Mouse (Mus musculus): ENCODE measurements around the gene Zbtb17. TPM values are rescaled to one million over a fixed set of nuclear protein-coding genes. Genes with fewer than 3 reads are reported as not detected.

Zbtb17 gene
- total RNA-seq, 2 experiments from 2014 or later = 41.1 to 42.4 TPM

DNA sequence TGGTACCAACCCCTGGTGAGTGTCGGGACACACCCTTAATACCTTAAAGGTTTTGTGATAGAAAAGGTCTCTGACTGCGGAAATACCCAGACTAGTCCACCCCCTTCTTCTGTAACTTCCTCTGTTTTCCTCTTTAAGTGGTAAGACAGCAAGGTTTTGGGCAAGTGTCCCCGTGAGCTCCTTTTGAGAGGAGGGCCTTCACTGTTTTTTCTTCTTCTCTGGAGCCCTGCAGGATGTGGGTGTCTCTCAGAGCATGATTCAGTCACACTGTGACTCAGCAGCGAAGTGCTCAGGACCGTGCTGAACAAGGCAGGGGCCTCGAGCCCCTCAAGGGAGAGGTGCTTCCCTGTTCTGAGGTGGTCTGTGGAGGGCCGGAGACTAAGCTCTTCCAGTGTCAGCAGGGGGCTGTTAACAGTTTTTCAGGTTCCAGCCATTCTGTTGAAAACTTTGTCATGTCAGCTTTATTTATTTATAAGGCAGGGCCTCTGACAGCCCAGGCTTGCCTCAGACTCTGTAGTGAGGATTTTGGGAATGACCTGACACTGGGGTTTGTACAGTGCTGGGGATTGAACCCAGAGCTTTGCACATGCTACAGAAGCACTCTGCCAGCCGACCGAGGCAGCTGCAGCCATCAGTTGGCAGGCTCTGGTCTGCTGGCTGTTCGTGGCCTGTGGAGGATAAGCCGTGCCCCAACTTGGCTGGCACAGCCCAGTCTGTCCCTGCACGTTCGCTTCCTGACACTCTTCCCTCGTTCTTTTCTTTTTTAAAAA, 10.3 kb downstream of the Zbtb17 start:
- DNase-seq (ENCODE audit: low spot score in 2 of 2) = peak in 1 of 2 experiments; percentile 58
- intact Hi-C loops (cut with DNase I) = no loop called here

DNA sequence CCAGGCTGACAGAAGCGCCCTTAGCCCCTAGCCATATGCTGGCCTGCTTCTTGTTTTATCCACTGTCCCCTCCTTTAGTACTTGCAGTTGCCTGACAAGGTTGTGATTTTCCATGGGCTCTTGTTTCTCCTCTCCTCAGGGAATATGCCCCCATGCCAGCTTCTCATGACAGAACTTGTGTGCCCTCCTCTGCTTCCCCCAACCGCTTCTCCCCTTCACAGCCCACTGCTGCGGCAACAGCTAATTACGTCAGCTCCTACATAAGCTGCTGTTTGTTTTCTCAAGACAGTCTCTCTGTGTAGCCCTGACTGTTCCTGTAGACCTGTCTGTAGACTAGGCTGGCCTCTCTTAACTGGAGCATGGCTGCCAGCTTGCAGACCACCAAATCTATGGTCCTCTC, 11.1 kb downstream of the Zbtb17 start:
- intact Hi-C loops (cut with DNase I) = no loop called here
- no peak for DNase-seq (ENCODE audit: low spot score in 2 of 2)

DNA sequence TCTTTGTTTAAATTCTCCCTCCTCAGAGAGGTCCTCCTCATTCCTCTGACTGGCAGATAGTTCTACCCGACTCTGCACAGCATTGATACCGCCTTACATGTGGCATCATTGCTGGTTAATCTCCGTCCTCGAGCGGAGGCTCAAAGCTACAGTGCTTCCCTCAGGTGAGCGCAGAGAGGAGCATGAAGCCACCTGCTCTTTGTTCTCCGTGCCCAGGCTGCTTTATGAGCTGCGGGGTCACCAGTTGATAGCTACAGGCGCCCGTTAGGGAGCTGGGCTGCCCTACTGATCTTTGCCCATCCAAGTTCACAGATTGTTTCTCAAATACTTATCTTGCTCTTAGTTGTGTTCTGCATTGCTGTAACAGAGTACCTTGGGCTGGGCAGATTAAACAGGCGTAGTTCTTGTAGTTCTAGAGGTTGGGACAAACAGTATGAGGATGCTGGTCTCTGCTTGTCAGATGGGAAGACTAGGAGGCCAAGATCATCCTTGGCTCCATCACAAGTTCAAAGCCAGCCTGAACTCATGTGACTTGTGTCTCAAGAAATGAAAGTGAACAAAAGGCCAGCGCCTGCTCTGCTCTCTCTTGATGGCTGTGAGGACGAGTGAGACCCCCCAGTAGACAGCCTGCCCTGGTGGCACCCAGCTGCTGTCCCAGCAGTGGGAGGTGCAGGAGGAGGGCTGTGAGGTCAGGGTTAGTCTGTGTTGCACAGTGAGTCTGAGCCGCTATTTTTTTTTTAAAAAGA, 11.9 kb downstream of the Zbtb17 start:
- intact Hi-C loops (cut with DNase I) = no loop called here

DNA sequence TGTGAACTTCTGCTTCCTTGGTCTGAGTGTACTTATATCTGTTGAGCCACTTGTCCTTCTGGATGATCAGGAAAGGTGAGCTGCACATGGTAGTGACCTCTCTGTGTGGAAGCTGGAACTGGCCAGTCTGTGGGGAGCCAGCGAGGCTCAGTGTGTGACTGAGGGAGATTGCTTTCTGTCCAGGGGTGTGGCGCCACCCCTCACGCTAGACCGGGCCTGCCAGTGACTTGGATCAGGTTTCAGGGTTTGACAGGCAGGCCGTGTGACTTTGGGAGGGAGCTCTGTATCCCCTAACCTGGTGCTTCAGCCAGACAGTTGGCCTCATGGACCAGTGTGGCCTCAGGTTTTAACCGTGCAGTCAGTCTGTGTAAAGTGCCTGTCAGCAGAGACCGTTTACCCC, 13.8 kb downstream of the Zbtb17 start:
- no peak for DNase-seq (ENCODE audit: low spot score in 2 of 2)
- intact Hi-C loops (cut with DNase I) = no loop called here

More for the DNA sequence above, 11.9 kb downstream of the Zbtb17 start:
- no peak for DNase-seq (ENCODE audit: low spot score in 2 of 2)

DNA sequence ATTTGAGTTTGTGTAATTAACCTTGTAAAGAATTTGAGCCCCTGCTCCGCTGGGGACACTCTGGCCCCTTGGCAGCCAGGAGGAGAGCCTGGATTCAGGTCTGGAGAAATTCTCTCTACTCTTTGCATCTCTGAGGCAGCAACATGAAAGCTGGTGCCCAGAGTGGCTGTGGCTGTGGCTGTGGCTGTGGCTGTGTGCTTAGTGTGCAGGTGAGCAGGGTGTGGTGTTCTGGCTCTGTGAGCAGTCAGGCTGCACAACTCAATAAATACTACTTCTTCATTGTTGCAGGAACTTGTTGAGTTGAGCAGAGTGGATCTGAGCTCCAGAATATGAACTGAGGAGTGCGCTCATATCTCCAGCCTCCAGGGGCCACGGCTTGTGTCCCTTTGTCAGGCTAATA, 14.4 kb downstream of the Zbtb17 start:
- intact Hi-C loops (cut with DNase I) = no loop called here
- DNase-seq (ENCODE audit: low spot score in 2 of 2) = no peak

DNA sequence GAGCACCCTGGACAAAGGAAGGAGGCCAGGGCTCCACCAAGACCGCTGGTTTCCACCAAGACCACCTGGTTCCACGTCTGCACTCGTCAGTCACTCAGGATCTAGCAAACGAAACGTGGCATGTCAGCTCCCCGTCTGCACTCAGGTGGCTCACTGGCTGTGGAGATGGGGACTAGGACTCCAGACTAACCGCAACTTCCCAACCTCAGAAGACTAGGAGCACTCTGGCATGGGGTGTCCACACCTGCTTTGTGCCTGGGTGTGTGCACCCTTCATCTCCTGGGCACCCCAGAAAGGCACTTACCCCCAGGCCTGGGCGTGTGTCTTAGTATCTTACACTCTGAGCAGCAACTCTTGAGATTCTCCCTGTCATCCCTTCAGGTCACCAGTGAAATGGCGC, 15.3 kb downstream of the Zbtb17 start:
- intact Hi-C loops (cut with DNase I) = no loop called here
- DNase-seq (ENCODE audit: low spot score in 2 of 2) = no peak

DNA sequence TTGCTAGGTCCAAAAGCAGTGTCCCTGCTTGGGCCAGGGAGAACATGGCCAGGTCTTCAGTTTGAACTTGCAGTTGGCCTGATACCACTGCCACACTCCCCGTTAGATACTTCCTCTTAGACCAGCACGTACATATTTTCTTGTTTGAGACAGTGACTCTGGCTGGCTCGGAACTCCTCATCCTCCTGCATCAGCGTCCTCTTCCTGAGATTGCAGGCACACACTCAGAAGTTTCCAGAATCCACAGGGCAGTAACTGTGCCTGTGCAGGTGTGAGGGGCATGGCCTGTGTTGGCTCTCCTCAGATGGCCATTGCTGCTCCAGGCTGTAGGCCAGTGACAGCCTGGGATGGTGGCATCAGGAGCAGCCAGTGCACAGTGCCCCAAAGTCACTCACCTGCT, 16.0 kb downstream of the Zbtb17 start:
- intact Hi-C loops (cut with DNase I) = no loop called here
- DNase-seq (ENCODE audit: low spot score in 2 of 2) = no peak

DNA sequence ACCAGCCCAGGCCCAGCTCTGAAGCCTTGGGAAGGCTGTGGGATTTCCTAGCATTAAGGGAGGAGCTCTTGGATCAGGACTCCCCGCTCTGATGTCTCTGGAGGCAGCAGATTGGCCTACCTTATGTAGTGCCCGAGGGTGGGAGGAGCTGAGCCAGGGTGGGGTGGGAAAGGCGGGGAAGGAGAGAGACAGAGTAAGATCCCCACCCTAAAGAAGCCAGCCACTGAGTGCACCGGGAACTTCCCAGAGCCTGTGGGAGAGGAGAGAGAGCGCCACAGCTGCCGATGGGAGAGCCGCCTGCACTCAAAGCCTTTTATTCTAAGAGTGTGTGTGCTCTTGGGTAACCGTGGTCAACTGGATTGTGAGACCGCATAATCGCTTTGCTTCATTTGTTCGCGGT, 16.6 kb downstream of the Zbtb17 start:
- DNase-seq (ENCODE audit: low spot score in 2 of 2) = no peak

DNA sequence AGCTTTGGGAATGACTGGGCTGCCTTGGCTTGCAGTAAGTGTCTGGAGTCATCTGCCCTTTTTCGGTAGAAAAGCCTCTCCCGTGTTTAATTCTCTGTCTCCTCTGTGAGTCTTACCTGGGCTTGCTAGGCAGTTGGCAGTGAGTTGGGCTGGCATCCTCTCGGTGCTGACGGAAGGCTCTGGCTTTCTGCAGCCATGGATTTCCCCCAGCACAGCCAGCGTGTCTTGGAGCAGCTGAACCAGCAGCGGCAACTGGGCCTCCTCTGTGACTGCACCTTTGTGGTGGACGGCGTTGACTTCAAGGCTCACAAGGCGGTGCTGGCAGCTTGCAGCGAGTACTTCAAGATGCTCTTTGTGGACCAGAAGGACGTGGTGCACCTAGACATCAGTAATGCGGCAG, 17.1 kb downstream of the Zbtb17 start:
- intact Hi-C loops (cut with DNase I) = no loop called here
- DNase-seq (ENCODE audit: low spot score in 2 of 2) = no peak

More for the DNA sequence above, 16.6 kb downstream of the Zbtb17 start:
- intact Hi-C loops (cut with DNase I) = no loop called here

DNA sequence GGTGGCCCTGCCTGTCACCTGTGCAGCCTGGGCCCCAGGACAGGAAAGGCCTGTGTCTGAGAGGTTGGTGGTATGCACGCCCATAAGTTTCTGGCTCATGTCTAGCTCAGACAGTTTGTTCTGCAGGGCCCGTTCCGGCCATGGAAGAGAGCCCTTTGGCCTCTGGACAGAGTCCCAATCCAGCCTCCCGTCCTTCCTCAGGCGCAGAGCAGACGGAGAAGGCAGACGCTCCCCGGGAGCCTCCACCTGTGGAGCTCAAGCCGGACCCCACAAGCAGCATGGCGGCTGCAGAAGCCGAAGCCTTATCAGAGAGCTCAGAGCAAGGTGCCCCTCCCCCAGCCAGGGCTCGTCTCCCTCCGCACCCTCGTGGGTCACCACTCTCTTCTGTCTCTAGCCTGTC, 19.0 kb downstream of the Zbtb17 start:
- intact Hi-C loops (cut with DNase I) = no loop called here

DNA sequence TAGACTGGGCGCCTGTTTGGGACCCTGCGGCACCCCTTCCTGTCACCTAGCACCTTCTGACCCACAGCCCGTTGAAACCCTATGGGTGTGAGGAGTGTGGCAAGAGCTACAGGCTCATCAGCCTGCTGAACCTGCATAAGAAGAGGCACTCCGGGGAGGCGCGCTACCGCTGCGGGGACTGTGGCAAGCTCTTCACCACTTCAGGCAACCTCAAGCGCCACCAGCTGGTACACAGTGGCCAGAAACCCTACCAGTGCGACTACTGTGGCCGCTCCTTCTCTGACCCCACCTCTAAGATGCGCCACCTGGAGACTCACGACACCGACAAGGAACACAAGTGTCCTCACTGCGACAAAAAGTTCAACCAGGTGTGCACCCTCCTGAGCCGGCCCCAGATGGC, 20.3 kb downstream of the Zbtb17 start:
- DNase-seq (ENCODE audit: low spot score in 2 of 2) = no peak
- intact Hi-C loops (cut with DNase I) = no loop called here

More for the DNA sequence above, 19.0 kb downstream of the Zbtb17 start:
- DNase-seq (ENCODE audit: low spot score in 2 of 2) = no peak

DNA sequence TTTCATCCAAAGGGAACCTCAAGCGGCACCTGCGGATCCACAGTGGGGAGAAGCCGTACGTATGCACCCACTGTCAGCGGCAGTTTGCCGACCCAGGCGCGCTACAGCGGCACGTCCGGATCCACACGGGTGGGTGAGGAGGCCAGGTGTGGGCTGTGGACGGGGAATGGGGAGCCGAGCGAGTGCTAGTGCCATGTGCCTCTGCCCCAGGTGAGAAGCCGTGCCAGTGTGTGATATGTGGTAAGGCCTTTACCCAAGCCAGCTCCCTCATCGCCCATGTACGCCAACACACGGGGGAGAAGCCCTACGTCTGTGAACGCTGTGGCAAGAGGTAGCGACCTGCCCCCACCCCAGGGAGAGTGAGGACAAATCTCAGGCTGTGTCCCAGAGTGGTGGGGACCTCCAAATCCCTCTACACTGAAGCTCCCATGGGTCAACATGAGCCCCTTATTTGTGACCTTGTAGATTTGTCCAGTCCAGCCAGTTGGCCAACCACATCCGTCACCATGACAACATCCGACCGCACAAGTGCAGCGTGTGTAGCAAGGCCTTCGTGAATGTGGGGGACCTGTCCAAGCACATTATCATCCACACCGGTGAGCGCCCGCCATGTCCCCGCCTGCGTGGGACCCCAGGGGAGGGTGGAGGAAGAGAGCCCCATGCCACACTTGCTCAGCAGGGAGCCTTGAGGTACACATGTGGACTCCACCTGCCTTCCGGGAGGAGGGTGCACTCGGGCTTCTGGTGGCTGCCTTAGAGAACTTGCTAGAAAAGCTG, 21.2 kb downstream of the Zbtb17 start:
- DNase-seq (ENCODE audit: low spot score in 2 of 2) = no peak
- intact Hi-C loops (cut with DNase I) = no loop called here

DNA sequence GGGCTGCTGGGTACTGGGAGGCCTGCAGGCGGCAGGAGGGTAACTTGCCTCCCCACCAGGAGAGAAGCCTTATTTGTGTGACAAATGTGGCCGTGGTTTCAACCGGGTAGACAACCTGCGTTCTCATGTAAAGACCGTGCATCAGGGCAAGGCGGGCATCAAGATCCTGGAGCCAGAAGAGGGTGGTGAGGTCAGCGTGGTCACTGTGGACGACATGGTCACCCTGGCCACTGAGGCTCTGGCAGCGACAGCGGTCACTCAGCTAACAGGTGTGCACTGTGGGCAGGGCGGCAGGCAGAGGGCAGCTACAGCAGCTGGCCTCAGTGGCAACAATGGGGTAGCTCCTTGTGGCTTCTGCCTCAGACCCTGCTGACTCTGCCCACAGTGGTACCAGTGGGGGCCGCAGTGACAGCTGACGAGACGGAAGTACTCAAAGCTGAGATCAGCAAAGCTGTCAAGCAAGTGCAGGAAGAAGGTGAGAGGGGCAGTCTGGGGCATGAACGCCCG, 21.9 kb downstream of the Zbtb17 start:
- intact Hi-C loops (cut with DNase I) = no loop called here
- no peak for DNase-seq (ENCODE audit: low spot score in 2 of 2)

DNA sequence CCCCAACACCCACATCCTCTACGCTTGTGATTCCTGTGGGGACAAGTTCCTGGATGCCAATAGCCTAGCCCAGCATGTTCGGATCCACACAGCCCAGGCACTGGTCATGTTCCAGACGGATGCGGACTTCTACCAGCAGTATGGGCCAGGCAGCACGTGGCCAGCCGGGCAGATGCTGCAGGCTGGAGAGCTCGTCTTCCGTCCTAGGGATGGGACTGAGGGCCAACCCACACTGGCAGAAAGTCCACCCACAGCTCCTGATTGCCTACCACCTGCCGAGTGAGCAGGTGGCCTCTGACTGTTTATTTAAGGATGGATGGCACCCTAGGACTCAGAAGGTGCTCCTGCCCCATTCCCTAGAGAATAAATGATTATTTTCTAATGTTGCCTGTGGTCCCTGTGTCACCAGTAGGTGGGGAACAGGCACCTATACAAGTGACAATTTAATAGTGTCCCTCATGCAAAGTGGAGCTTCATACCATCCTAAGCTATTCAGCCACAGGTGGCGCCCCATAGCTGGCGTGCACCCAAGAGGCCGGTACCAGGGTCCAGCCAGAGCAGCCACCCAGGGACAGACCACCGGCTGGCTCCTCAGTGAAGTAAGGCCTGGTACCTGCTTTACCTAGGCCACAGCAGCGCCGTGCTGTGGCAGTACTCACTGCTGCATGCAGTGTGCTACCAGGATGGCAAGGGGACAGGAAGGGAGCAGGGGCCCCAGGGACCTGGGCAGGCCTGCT, 22.6 kb downstream of the Zbtb17 start:
- no peak for DNase-seq (ENCODE audit: low spot score in 2 of 2)
- intact Hi-C loops (cut with DNase I) = no loop called here

DNA sequence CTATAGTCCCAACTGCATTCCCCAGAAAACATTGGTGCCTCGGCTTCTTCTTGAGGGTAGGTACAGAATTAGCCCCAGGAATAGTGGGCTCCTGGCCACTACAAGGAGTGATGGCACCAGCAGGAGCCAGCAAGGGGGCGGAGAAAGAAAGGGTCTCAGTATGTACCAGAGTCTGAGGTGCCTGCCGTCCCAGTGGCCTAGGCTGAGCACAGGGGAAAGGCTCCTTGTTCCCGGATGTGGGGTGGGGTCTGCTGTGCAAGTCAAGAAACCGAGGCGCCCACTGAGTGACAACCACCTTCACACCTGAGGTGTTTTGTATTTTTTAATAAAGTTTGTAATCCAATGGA, 23.1 kb downstream of the Zbtb17 start:
- intact Hi-C loops (cut with DNase I) = no loop called here
- DNase-seq (ENCODE audit: low spot score in 2 of 2) = no peak

DNA sequence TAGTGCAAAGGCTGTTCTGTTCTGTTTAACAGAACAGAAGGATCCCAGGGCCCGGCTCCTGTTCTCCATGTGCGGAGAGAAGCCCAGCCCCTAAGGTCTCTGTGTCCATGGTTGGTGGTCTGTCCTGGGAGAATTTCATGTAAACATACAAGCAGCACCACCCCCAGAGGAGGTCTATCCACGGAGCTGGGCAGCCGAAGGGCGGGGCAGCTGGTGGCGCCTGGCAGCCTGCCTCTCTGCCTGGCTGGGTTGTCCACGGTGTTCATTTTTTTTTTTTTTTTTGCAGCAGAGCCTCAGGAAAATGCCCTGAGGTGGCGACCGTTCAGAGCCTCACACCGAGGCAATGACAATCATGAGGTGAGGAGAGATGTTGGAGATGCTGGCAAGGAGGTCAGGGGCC, 24.1 kb downstream of the Zbtb17 start:
- intact Hi-C loops (cut with DNase I) = no loop called here
- DNase-seq (ENCODE audit: low spot score in 2 of 2) = no peak

DNA sequence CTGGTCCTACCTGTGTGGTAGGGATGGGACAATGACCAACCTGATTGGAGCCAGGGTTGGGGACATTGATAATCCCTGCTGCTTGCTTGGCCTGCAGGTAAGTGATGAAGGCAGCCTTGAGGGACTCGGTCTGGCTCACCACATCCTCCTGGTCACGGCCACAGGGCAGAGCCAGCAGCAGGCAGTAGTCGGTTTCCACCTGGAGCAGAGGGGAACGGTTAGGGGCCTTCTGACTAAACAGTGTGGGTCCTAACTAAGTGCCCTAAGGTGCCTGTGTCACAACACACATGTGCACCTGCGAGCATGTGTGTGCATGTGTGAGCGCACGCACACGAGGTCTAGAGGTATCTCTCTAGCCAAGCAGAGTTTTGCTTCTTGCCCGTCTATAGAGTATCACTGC, 24.9 kb downstream of the Zbtb17 start:
- DNase-seq (ENCODE audit: low spot score in 2 of 2) = no peak
- intact Hi-C loops (cut with DNase I) = no loop called here

DNA sequence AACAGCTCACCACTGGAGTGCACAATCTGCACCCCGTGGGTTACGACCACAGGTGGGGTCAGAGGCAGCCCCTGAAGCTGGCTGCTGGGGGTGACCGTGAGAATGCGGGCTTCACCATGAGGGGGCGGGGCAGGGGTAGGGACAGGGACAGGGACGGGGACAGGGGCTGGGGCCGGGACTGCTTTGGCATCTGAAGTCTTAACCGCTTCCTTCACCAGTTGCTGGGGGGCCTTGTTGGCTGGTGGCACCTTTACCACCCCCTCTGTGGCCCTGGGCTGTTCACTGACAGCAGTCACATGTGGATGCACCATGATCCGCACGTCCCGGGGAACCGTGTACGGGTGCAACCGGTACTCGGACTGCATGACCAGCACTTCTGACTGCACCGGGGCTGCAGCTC, 27.0 kb downstream of the Zbtb17 start:
- no peak for DNase-seq (ENCODE audit: low spot score in 2 of 2)
- intact Hi-C loops (cut with DNase I) = no loop called here

DNA sequence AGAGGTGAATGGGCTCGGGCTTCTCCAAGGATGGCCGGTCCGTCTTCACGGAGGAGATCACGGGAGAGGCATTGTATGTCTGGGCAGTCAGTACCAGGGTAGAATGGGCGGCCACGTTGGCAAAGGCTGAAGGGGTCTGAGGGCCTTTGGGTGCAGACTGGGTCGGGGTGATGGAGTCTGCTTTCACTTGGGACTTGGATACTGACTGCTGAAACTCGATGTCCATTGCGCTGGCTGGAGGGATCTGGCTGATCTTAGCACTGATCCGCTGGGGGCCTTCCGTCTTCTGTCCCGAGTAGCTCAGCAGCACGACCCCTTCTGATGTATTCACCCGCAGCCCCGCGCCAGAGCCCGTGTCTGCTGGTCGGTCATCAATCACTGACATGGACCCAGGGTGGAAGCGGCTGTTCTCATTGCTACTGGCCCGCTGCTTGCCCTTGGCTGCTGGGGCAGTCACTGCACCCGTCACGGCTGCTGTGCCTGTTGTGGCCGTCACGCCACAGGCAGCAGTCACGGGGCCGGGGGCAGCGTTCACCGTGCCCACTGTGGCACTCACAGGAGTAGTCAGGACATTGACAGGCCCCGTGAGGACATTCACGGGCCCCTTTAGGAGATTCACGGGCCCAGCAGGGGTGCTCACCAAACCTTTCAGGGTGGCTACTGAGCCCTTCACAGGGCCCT, 28.3 kb downstream of the Zbtb17 start:
- intact Hi-C loops (cut with DNase I) = no loop called here
- DNase-seq (ENCODE audit: low spot score in 2 of 2) = no peak

Data from left cerebral cortex, postnatal 36 days (tissue).